Mouse (Mus musculus) lung, adult 2 months (tissue): Measurements from ENCODE around the gene Psmb7.

Experiments used
- CTCF ChIP-seq: fragments of 200-500 bp; IDR thresholded peaks from 2 replicates; pipeline ENCODE4 v1.5.1; 2011; ENCODE audit warnings: mild to moderate bottlenecking, low read length, control low read depth; ENCODE audit not compliant: insufficient read depth
- POLR2A ChIP-seq: fragments of 200-500 bp; IDR thresholded peaks from 2 replicates; pipeline ENCODE4 v1.6.1; 2011; ENCODE audit warnings: low read depth, mild to moderate bottlenecking, control low read depth, low read length, borderline replicate concordance; ENCODE audit errors: extremely low read depth

GRCm38 (mm10) chr2:38685746-38686145 is 41.9 kb upstream of the Psmb7 start:
- TF ChIP-seq CTCF = no peak
- TF ChIP-seq POLR2A = no peak
